8 mouse cellular contexts compared by ENCODE assay signal in the genomic region with DNA sequence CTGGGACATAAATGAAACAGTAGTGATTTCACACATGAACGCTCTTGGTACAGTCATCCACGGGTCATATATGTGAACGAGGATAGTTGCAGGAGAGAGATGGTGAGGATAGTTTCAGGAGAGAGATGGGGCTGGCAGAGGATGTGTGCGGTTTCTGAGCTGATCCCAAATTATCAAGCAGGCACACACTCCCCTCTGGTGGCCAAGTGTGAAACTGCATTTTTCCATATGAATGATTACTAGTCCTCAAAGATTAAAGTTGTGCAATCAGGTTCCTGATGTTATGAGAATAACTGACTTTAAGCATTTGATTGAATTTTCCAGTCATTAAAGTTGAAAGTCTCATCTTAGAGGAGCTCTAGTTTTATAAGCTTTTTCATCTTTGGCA. TPM values are rescaled to one million over a fixed set of nuclear protein-coding genes. Genes with fewer than 3 reads are reported as not detected.
A peak's percentile ranks its signal among the peaks of the same experiment; 100 is the strongest.
DNase-seq lines count a peak whose midpoint lies in the region; ATAC-seq and TF ChIP-seq lines count a peak whose summit lies in the region.

No protein-coding gene starts in this region.

- DNase-seq in ES-CJ7 (ENCODE audit: low read depth, low spot score), result peak; percentile 64
- DNase-seq in adipocyte (ENCODE audit: low spot score), result peak; percentile 61
- peak; percentile 75 for DNase-seq in embryonic facial prominence, embryonic 10.5 days (ENCODE audit: low spot score)
- peak; percentile 48 for DNase-seq in large intestine, adult 2 months (ENCODE audit: low read depth, low spot score)
- peak; percentile 24 to 32 (median 29) for DNase-seq in liver, embryonic 14.5 days (ENCODE audit: low read depth in 3 of 3, low spot score in 3 of 3)
- no peak for DNase-seq in Muller cell, postnatal 12 days (ENCODE audit: inconsistent ontology term)

- no peaks in the 10 kb centered on the region for H3K9me3 ChIP-seq in embryonic facial prominence, embryonic 10.5 days
- H3K9me3 ChIP-seq in liver, embryonic 14.5 days (ENCODE audit: control insufficient read depth, low read length), result no peaks in the 10 kb centered on the region
- no peaks in the 10 kb centered on the region for H3K9me3 ChIP-seq in neural tube, embryonic 13.5 days

- no peak for TF ChIP-seq EP300 in liver, embryonic 14.5 days (IDR thresholded peaks at IDR 0.05; ENCODE audit: low read depth)

- H3K4me2 ChIP-seq in liver, embryonic 14.5 days (ENCODE audit: low read depth), result no peak overlapping the region
- H3K4me2 ChIP-seq in neural tube, embryonic 13.5 days, result no peak overlapping the region

- ATAC-seq in hematopoietic stem cell, adult 5-6 weeks (replicated peaks in 1 of 2; ENCODE audit: insufficient read depth in 1 of 2, low FRiP score in 2 of 2, low TSS enrichment in 1 of 2, low read depth in 1 of 2, poor library complexity in 2 of 2, severe bottlenecking in 2 of 2), result peak; percentile 73 to 79; a peak in 3 of 4 replicates
- no peak for ATAC-seq in liver, embryonic 14.5 days (ENCODE audit: insufficient read depth)
- ATAC-seq in neural tube, embryonic 13.5 days (ENCODE audit: low read depth), result peak; percentile 83

- no peaks in the 10 kb centered on the region for H3K4me1 ChIP-seq in embryonic facial prominence, embryonic 10.5 days
- peaks cover 0 to 4% of the 10 kb centered on the region in 2 experiments; a peak in 2 of 4 replicates for H3K4me1 ChIP-seq in liver, embryonic 14.5 days (replicated peaks; ENCODE audit: control insufficient read depth in 2 of 2, insufficient read depth in 2 of 2, low read length in 1 of 2)
- H3K4me1 ChIP-seq in neural tube, embryonic 13.5 days (replicated peaks), result 0 out of 2 replicates have a peak, but pooled peaks cover 7% of the 10 kb centered on the region

- no peaks in the 10 kb centered on the region for H3K36me3 ChIP-seq in embryonic facial prominence, embryonic 10.5 days (replicated peaks)
- H3K36me3 ChIP-seq in liver, embryonic 14.5 days (replicated peaks; ENCODE audit: control insufficient read depth, insufficient read depth, low read depth), result no peaks in the 10 kb centered on the region
- H3K36me3 ChIP-seq in neural tube, embryonic 13.5 days, result no peaks in the 10 kb centered on the region

- peak; percentile 82 for TF ChIP-seq CTCF in liver, embryonic 14.5 days (IDR thresholded peaks at IDR 0.05; ENCODE audit: low read depth)

- WGBS in embryonic facial prominence, embryonic 10.5 days, result 17% methylated on average over 4 of the region's 4 CpGs
- WGBS in large intestine, adult 2 months, result 9% methylated on average over 4 of the region's 4 CpGs
- WGBS in liver, embryonic 14.5 days (ENCODE audit: insufficient replicate concordance), result 5% methylated on average over 4 of the region's 4 CpGs
- 10% methylated on average over 4 of the region's 4 CpGs for WGBS in neural tube, embryonic 13.5 days

- H3K27me3 ChIP-seq in embryonic facial prominence, embryonic 10.5 days (replicated peaks; ENCODE audit: low read depth, poor library complexity, severe bottlenecking), result no peaks in the 10 kb centered on the region
- H3K27me3 ChIP-seq in liver, embryonic 14.5 days (ENCODE audit: control insufficient read depth, insufficient read depth, low read length), result no peaks in the 10 kb centered on the region
- H3K27me3 ChIP-seq in neural tube, embryonic 13.5 days, result no peaks in the 10 kb centered on the region

- no peak overlapping the region for H3K27ac ChIP-seq in embryonic facial prominence, embryonic 10.5 days (replicated peaks)
- no peak overlapping the region for H3K27ac ChIP-seq in liver, embryonic 14.5 days
- H3K27ac ChIP-seq in neural tube, embryonic 13.5 days (replicated peaks), result no peak overlapping the region

- H3K4me3 ChIP-seq in embryonic facial prominence, embryonic 10.5 days, result no peak overlapping the region
- no peak overlapping the region for H3K4me3 ChIP-seq in liver, embryonic 14.5 days (ENCODE audit: insufficient read depth in 1 of 2, low read depth in 2 of 2, low read length in 2 of 2)
- no peak overlapping the region for H3K4me3 ChIP-seq in neural tube, embryonic 13.5 days

- no peak overlapping the region for H3K9ac ChIP-seq in liver, embryonic 14.5 days (replicated peaks)
- no peak overlapping the region for H3K9ac ChIP-seq in neural tube, embryonic 13.5 days

RNA-seq across cellular contexts. Expression of a gene that starts 43.4 kb away (rescaled TPM):
- polyA plus RNA-seq in embryonic facial prominence, embryonic 10.5 days (2016; fragmentation: Nextera tagmentation; extraction: Ambion mirVana), result 3.7 and 3.9 TPM in 2 replicates
- total RNA-seq in hematopoietic stem cell, adult 5-6 weeks (2017), result 0.75 and 1.5 TPM in 2 replicates
- polyA plus RNA-seq in large intestine, adult 2 months (2012; rRNA removed), result 4.2 and 9.5 TPM in 2 replicates
- polyA plus RNA-seq in liver, embryonic 14.5 days (2012; rRNA removed), result 0.68 and 0.73 TPM in 2 replicates
- 1.7 and 1.9 TPM in 2 replicates for polyA plus RNA-seq in liver, embryonic 14.5 days (2014; fragmentation: Nextera tagmentation; extraction: Ambion mirVana)
- 1.2 and 1.6 TPM in 2 replicates for polyA plus RNA-seq in neural tube, embryonic 13.5 days (2015; fragmentation: Nextera tagmentation; extraction: Ambion mirVana)
